Mouse (Mus musculus) hindbrain, embryonic 16.5 days (tissue): ENCODE measurements around the gene Phyhd1. TPM values are rescaled to one million over a fixed set of nuclear protein-coding genes. Genes with fewer than 3 reads are reported as not detected.

Experiments
- ATAC-seq: fragments of 200-750 bp; cut with Nextera tagmentation; 2 replicates; pipeline ENCODE4 v1.8.0; 2017; ENCODE audit warnings: moderate TSS enrichment, moderate library complexity
- H3K27ac ChIP-seq: fragments of 300-500 bp; sonication (generic); 2 replicates; pipeline ENCODE4 v1.5.1; 2014; ENCODE audit warnings: low read depth, mild to moderate bottlenecking, control low read depth, low read length, moderate library complexity
- H3K27me3 ChIP-seq: fragments of 300-500 bp; sonication (generic); replicated peaks from 2 replicates; pipeline ENCODE4 v1.6.1; 2014; ENCODE audit warnings: low read length; ENCODE audit not compliant: control insufficient read depth, insufficient read depth
- H3K36me3 ChIP-seq: fragments of 300-500 bp; sonication (generic); 2 replicates; pipeline ENCODE4 v1.6.1; 2014; ENCODE audit warnings: mild to moderate bottlenecking, low read length, moderate library complexity, mixed read lengths; ENCODE audit not compliant: control insufficient read depth, insufficient read depth
- H3K4me1 ChIP-seq: fragments of 300-500 bp; sonication (generic); 2 replicates; pipeline ENCODE4 v1.6.1; 2014; ENCODE audit warnings: low read depth, low read length; ENCODE audit not compliant: control insufficient read depth, insufficient read depth
- H3K4me2 ChIP-seq: fragments of 300-500 bp; sonication (generic); 2 replicates; pipeline ENCODE4 v1.6.1; 2014; ENCODE audit warnings: mild to moderate bottlenecking, low read length, control low read depth, moderate library complexity
- H3K4me3 ChIP-seq: fragments of 300-500 bp; sonication (generic); 2 replicates; pipeline ENCODE4 v1.5.1; 2014; ENCODE audit warnings: mild to moderate bottlenecking, low read length, control low read depth, moderate library complexity
- H3K9ac ChIP-seq: fragments of 300-500 bp; sonication (generic); 2 replicates; pipeline ENCODE4 v1.6.1; 2014; ENCODE audit warnings: low read depth, mild to moderate bottlenecking, control low read depth, low read length, moderate library complexity
- H3K9me3 ChIP-seq: fragments of 300-500 bp; sonication (generic); 2 replicates; pipeline ENCODE4 v1.6.1; 2014; ENCODE audit warnings: mild to moderate bottlenecking, low read length, moderate library complexity; ENCODE audit not compliant: control insufficient read depth
- WGBS: fragments of 180-500 bp; shearing (Covaris S2); extraction: QIAGEN DNeasy Blood & Tissue Kit; methylation state at CpG from one replicate; pipeline ENCODE4 v1.1.7; 2014; 5-methylcytosine and 5-hydroxymethylcytosine counted together
- polyA plus RNA-seq: library from polyadenylated mRNA; unstranded; fragments of >200 nt; fragmentation: Nextera tagmentation; extraction: Ambion mirVana; gene quantifications from 2 replicates; pipeline ENCODE4 v1.2.1, GENCODE M21; 2015

Gene Phyhd1
- polyA plus RNA-seq, 1 experiment from 2014 or later: 5.9 TPM

GRCm38 (mm10) chr2:30261921-30262839, 3.8 kb upstream of the Phyhd1 start:
- Histone ChIP-seq H3K27me3 (no peaks in the 10 kb centered on the region), H3K9me3 (no peaks in the 10 kb centered on the region), H3K36me3 (peaks cover 28% of the 10 kb centered on the region), H3K4me2 (no peak overlapping the region), H3K4me1 (peaks cover 33% of the 10 kb centered on the region), H3K27ac (peak overlapping the region; percentile 41; the same call in 1 of the 2 replicates), H3K4me3 (no peak overlapping the region), H3K9ac (no peak overlapping the region)
- no peak for ATAC-seq
- WGBS: 88% methylated on average over 18 of the region's 18 CpGs

DNA sequence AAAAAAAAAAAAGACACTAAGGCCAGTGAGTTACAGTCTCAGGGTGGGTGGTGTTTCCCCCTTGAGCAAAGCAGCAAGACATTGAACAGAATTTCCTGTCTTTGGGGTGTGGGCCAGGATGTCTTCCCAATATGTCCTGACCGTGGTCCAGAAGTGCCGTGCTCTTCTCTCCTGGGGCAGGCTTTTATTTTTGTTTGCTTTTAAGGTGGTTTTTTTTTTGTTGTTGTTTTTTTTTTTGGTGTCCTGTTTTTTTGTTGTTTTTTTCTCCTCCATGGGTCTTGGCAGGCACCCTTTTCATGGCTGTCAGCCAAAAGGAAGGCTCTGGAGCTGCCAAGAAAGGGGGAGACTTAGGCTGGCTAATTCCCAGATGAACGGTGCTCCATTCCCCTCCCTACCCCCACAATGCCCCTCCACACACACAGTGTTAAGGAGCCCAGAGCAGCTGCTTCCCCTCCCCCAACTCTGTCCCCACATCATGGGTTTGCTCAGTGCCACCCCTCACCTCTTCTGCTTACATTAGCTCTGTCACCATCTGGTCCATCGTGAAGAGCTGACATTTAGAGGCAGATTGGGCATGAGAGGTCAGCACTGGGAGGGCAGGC, 3.1 kb upstream of the Phyhd1 start:
- H3K36me3 ChIP-seq: peaks cover 21% of the 10 kb centered on the region
- WGBS: 33% methylated on average over 4 of the region's 4 CpGs

GRCm38 (mm10) chr2:30263811-30264210, 2.2 kb upstream of the Phyhd1 start:
- Histone ChIP-seq H3K27me3 (no peaks in the 10 kb centered on the region), H3K27ac (no peak overlapping the region; the same call in 1 of the 2 replicates), H3K4me1 (peaks cover 33% of the 10 kb centered on the region), H3K9me3 (no peaks in the 10 kb centered on the region), H3K4me3 (no peak overlapping the region), H3K4me2 (no peak overlapping the region), H3K36me3 (peaks cover 17% of the 10 kb centered on the region), H3K9ac (no peak overlapping the region)
- WGBS: 94% methylated on average over 6 of the region's 6 CpGs
- ATAC-seq: no peak

More for the DNA sequence above, 3.1 kb upstream of the Phyhd1 start:
- H3K9me3 ChIP-seq: no peaks in the 10 kb centered on the region
- peak; percentile 80 for ATAC-seq
- peaks cover 33% of the 10 kb centered on the region for H3K4me1 ChIP-seq
- no peak overlapping the region for H3K4me3 ChIP-seq
- no peak overlapping the region for H3K9ac ChIP-seq
- peak overlapping the region; percentile 50 for H3K27ac ChIP-seq
- no peaks in the 10 kb centered on the region for H3K27me3 ChIP-seq
- H3K4me2 ChIP-seq: no peak overlapping the region

- H3K4me3 ChIP-seq: no peak overlapping the region
- 58% methylated on average over 7 of the region's 7 CpGs for WGBS
- no peaks in the 10 kb centered on the region for H3K9me3 ChIP-seq
- H3K27ac ChIP-seq: peak overlapping the region; percentile 59
- H3K4me1 ChIP-seq: peaks cover 33% of the 10 kb centered on the region
- H3K27me3 ChIP-seq: no peaks in the 10 kb centered on the region
- ATAC-seq: no peak
- H3K4me2 ChIP-seq: no peak overlapping the region
- no peak overlapping the region for H3K9ac ChIP-seq
- peaks cover 16% of the 10 kb centered on the region for H3K36me3 ChIP-seq
These were observed 1.1 kb upstream of the Phyhd1 start for GRCm38 (mm10) chr2:30264671-30265519.

DNA sequence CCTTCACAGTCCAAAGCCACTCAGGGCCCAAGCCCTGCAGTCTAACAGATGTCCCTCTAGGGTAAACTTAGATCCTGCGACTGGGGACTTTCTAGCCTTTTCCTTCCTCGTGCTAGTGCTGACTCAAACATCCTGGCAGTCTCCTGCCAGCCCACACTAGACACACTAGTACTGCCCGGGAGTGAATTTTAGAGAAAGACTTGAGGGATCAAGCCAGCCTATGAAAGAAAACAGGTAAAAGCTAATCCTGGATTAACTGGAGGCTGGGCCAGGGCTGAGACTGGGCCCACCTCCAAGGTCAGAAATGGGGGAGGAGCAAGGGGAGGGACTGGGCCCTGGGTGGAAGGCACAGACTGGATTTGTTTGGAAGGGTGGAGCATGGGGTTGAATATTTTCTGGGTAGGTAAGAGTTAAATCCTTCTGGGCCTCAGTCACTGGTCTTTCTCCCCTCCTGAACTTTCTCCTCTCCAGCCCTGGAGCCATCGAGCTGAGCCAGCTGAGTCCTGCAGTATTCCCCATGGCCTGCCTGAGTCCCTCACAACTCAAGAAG, 464 bp downstream of the Phyhd1 start:
- Histone ChIP-seq H3K27ac (peak overlapping the region; percentile 59), H3K4me1 (peaks cover 33% of the 10 kb centered on the region), H3K9me3 (no peaks in the 10 kb centered on the region), H3K27me3 (no peaks in the 10 kb centered on the region), H3K4me3 (no peak overlapping the region), H3K36me3 (peaks cover 16% of the 10 kb centered on the region), H3K4me2 (no peak overlapping the region), H3K9ac (no peak overlapping the region)
- WGBS: 29% methylated on average over 4 of the region's 4 CpGs
- no peak for ATAC-seq

GRCm38 (mm10) chr2:30267466-30267865, 1.5 kb downstream of the Phyhd1 start:
- H3K36me3 ChIP-seq: peaks cover 14% of the 10 kb centered on the region
- ATAC-seq: no peak
- no peak overlapping the region for H3K4me3 ChIP-seq
- H3K27ac ChIP-seq: no peak overlapping the region
- peaks cover 26% of the 10 kb centered on the region for H3K4me1 ChIP-seq
- H3K4me2 ChIP-seq: no peak overlapping the region
- H3K27me3 ChIP-seq: no peaks in the 10 kb centered on the region
- H3K9ac ChIP-seq: no peak overlapping the region
- 100% methylated on average over 2 of the region's 2 CpGs for WGBS
- H3K9me3 ChIP-seq: no peaks in the 10 kb centered on the region

DNA sequence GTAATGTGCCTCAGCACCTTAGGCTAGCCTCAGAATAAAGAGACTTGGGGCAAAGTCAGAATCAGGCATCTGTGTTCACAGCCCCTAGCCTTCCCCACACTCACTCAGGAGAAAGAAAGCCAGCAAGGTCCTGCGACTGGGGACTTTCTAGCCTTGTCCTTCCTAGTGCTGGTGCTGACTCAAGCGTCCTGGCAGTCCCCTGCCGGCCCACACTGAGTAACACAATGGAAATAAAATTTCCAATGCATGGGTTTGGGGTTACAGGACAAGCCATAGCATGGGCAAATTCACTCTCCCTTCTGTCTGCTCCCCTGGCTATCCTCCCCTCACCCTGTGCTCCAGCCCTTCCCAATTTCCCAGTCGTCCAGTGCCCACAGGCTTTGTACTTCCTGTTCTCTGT, 2.4 kb downstream of the Phyhd1 start:
- H3K4me2 ChIP-seq: no peak overlapping the region
- H3K4me1 ChIP-seq: peaks cover 22% of the 10 kb centered on the region
- H3K4me3 ChIP-seq: no peak overlapping the region
- ATAC-seq: no peak
- no peak overlapping the region for H3K9ac ChIP-seq
- H3K27ac ChIP-seq: no peak overlapping the region
- H3K9me3 ChIP-seq: no peaks in the 10 kb centered on the region
- WGBS: 76% methylated on average over 4 of the region's 4 CpGs
- no peaks in the 10 kb centered on the region for H3K27me3 ChIP-seq
- peaks cover 12% of the 10 kb centered on the region for H3K36me3 ChIP-seq

GRCm38 (mm10) chr2:30269241-30269990, 3.4 kb downstream of the Phyhd1 start:
- Histone ChIP-seq H3K9ac (no peak overlapping the region), H3K27me3 (no peaks in the 10 kb centered on the region), H3K27ac (no peak overlapping the region), H3K4me3 (no peak overlapping the region), H3K36me3 (0 out of 2 replicates have a peak, but pooled peaks cover 4% of the 10 kb centered on the region), H3K9me3 (no peaks in the 10 kb centered on the region), H3K4me1 (peaks cover 21% of the 10 kb centered on the region), H3K4me2 (no peak overlapping the region)
- ATAC-seq: no peak
- 91% methylated on average over 17 of the region's 17 CpGs for WGBS
